Mouse (Mus musculus): ENCODE data around the gene Invs.
"Not testable (repeated sequence)": the region's sequence is repeated elsewhere in the genome, so short reads cannot be mapped to it uniquely, and the experiment has no call there.

Gene Invs

GRCm38 (mm10) chr4:48332453-48333051 lies 53.0 kb downstream of the Invs start:
- DNase-seq: no peak

GRCm38 (mm10) chr4:48334927-48335763 lies 55.6 kb downstream of the Invs start:
- no peak for DNase-seq

- DNase-seq: no peak
Measured at GRCm38 (mm10) chr4:48342705-48343104, 63.1 kb downstream of the Invs start.

GRCm38 (mm10) chr4:48362367-48362766 lies 82.8 kb downstream of the Invs start:
- no peak for DNase-seq

GRCm38 (mm10) chr4:48371037-48371436 lies 91.5 kb downstream of the Invs start:
- no peak for DNase-seq

GRCm38 (mm10) chr4:48380940-48381339 lies 101.4 kb downstream of the Invs start:
- peak; percentile 72 to 76 for DNase-seq

GRCm38 (mm10) chr4:48382506-48382905 lies 102.9 kb downstream of the Invs start:
- no peak for DNase-seq

GRCm38 (mm10) chr4:48396949-48397348 lies 117.4 kb downstream of the Invs start:
- no peak for DNase-seq

- no peak for DNase-seq
Measured at GRCm38 (mm10) chr4:48403066-48403640, 123.6 kb downstream of the Invs start.

GRCm38 (mm10) chr4:48405724-48406491 lies 126.3 kb downstream of the Invs start:
- DNase-seq: not testable (repeated sequence)

GRCm38 (mm10) chr4:48407350-48408039 lies 127.9 kb downstream of the Invs start:
- DNase-seq: peak; percentile 43 to 65

GRCm38 (mm10) chr4:48413473-48413872 lies 133.9 kb downstream of the Invs start:
- no peak for DNase-seq

GRCm38 (mm10) chr4:48415838-48416335 lies 136.3 kb downstream of the Invs start:
- DNase-seq: peak; percentile 11 to 22

- DNase-seq: no peak
Measured at GRCm38 (mm10) chr4:48418831-48419468, 139.4 kb downstream of the Invs start.

GRCm38 (mm10) chr4:48422633-48423032 lies 143.1 kb downstream of the Invs start:
- DNase-seq: no peak

- no peak for DNase-seq
Measured at GRCm38 (mm10) chr4:48423738-48424137, 144.2 kb downstream of the Invs start.

GRCm38 (mm10) chr4:48427413-48427812 lies 147.9 kb downstream of the Invs start:
- no peak for DNase-seq

GRCm38 (mm10) chr4:48428054-48428453 lies 148.5 kb downstream of the Invs start:
- no peak for DNase-seq

- no peak for DNase-seq
Measured at GRCm38 (mm10) chr4:48454106-48454773, 174.7 kb downstream of the Invs start.

GRCm38 (mm10) chr4:48458436-48458835 lies 178.9 kb downstream of the Invs start:
- no peak for DNase-seq

GRCm38 (mm10) chr4:48461060-48461459 lies 181.5 kb downstream of the Invs start:
- no peak for DNase-seq

All from cerebellum, adult 18-20 months (tissue).